12 mouse cellular contexts compared by ENCODE assay signal in genomic region chr6:122743353-122743752, GRCm38 (mm10). TPM values are rescaled to one million over a fixed set of nuclear protein-coding genes. Genes with fewer than 3 reads are reported as not detected.
DNase-seq lines count a peak whose midpoint lies in the region; ATAC-seq and TF ChIP-seq lines count a peak whose summit lies in the region.
"Had no signal": no experiment of that assay in that cellular context is flagged by ENCODE, and none has a peak within 500 bp of the region (broad histone marks: within the 10 kb centered on the region; RNA-seq: fewer than 3 reads in every experiment).

No protein-coding gene starts in this region.

- H3K27ac ChIP-seq in liver, postnatal 0 days (ENCODE audit: low read depth): no peak overlapping the region
- peak overlapping the region; percentile 56 for H3K27ac ChIP-seq in ES-Bruce4 (ENCODE audit: insufficient read depth, low read length)
- H3K27ac ChIP-seq in bone marrow, adult 2 months (ENCODE audit: control insufficient read depth, insufficient read depth, low read depth, low read length, poor library complexity): no peak overlapping the region
- H3K27ac ChIP-seq in midbrain, postnatal 0 days (ENCODE audit: low read depth, low read length): no peak overlapping the region
- H3K27ac ChIP-seq in kidney, embryonic 14.5 days (ENCODE audit: low read depth, low read length): no peak overlapping the region
- H3K27ac ChIP-seq: macrophage had no signal

- H3K4me1 ChIP-seq in liver, postnatal 0 days (ENCODE audit: insufficient read depth): peaks cover 9% of the 10 kb centered on the region; the same call in 1 of the 2 replicates
- H3K4me1 ChIP-seq in ES-Bruce4 (ENCODE audit: control insufficient read depth, insufficient read depth, low read length): no peaks in the 10 kb centered on the region
- H3K4me1 ChIP-seq in bone marrow, adult 2 months (ENCODE audit: control insufficient read depth, insufficient read depth, low read length): peaks cover 2% of the 10 kb centered on the region; the same call in 1 of the 2 replicates
- 0 out of 2 replicates have a peak, but pooled peaks cover 6% of the 10 kb centered on the region for H3K4me1 ChIP-seq in midbrain, postnatal 0 days (ENCODE audit: insufficient read depth, low read length)
- H3K4me1 ChIP-seq in kidney, embryonic 14.5 days (ENCODE audit: control insufficient read depth, insufficient read depth, low read length): 0 out of 2 replicates have a peak, but pooled peaks cover 8% of the 10 kb centered on the region

- TF ChIP-seq CTCF in liver, postnatal 0 days (IDR thresholded peaks at IDR 0.05; ENCODE audit: low read depth): peak; percentile 18; the same call in 1 of the 2 replicates
- peak; percentile 49 for TF ChIP-seq CTCF in ES-Bruce4 (IDR thresholded peaks at IDR 0.05; ENCODE audit: low read depth, low read length)
- peak; percentile 34; the same call in 1 of the 2 replicates for TF ChIP-seq CTCF in bone marrow, adult 2 months (IDR thresholded peaks at IDR 0.05; ENCODE audit: control insufficient read depth, insufficient read depth, low read length)
- TF ChIP-seq CTCF in midbrain, postnatal 0 days (IDR thresholded peaks at IDR 0.05): peak; percentile 52

- TF ChIP-seq EP300 in liver, postnatal 0 days (IDR thresholded peaks at IDR 0.05; ENCODE audit: low read depth): no peak
- peak; percentile 92 for TF ChIP-seq EP300 in ES-Bruce4 (IDR thresholded peaks at IDR 0.05; ENCODE audit: insufficient read depth, low read depth, low read length)

- 31% methylated on average over 11 of the region's 11 CpGs for WGBS in liver, postnatal 0 days (ENCODE audit: insufficient replicate concordance)
- 37% methylated on average over 11 of the region's 11 CpGs for WGBS in bone marrow, adult 2 months
- 28% methylated on average over 11 of the region's 11 CpGs for WGBS in midbrain, postnatal 0 days
- WGBS in kidney, embryonic 14.5 days: 15% methylated on average over 11 of the region's 11 CpGs

- no peak for DNase-seq in liver, postnatal 0 days
- DNase-seq in liver: no peak
- no peak for DNase-seq in midbrain, postnatal 0 days (ENCODE audit: low spot score)
- no peak for DNase-seq in gastrocnemius, adult 18-20 months (ENCODE audit: low spot score)
- DNase-seq in lung, postnatal 4 days: no peak
- DNase-seq: gastrocnemius, postnatal 10 days had no signal

- no peak overlapping the region for H3K4me2 ChIP-seq in liver, postnatal 0 days (ENCODE audit: low read depth, low read length)
- H3K4me2 ChIP-seq in midbrain, postnatal 0 days (ENCODE audit: low read depth, low read length, poor library complexity, severe bottlenecking): peak overlapping the region; percentile 26
- no peak overlapping the region for H3K4me2 ChIP-seq in kidney, embryonic 14.5 days (replicated peaks; ENCODE audit: low read depth, low read length)

- ATAC-seq in liver, postnatal 0 days: no peak
- 0 out of 2 replicates have a peak, but pooled peaks have one; percentile 48 for ATAC-seq in midbrain, postnatal 0 days (ENCODE audit: low FRiP score)
- no peak for ATAC-seq in kidney, embryonic 14.5 days (ENCODE audit: low FRiP score, low TSS enrichment)

- peak; percentile 37 for TF ChIP-seq POLR2A in ES-Bruce4 (IDR thresholded peaks at IDR 0.05; ENCODE audit: insufficient read depth, low read length)
- TF ChIP-seq POLR2A in bone marrow, adult 2 months (IDR thresholded peaks at IDR 0.05; ENCODE audit: borderline replicate concordance, control insufficient read depth, low read depth, low read length): no peak

- H3K36me3 ChIP-seq in liver, postnatal 0 days (replicated peaks; ENCODE audit: insufficient read depth, low read length): no peaks in the 10 kb centered on the region
- H3K36me3 ChIP-seq in ES-Bruce4 (ENCODE audit: control insufficient read depth, insufficient read depth, low read length, poor library complexity, severe bottlenecking): peaks cover 26% of the 10 kb centered on the region
- no peaks in the 10 kb centered on the region for H3K36me3 ChIP-seq in midbrain, postnatal 0 days (ENCODE audit: insufficient read depth, low read length)
- no peaks in the 10 kb centered on the region for H3K36me3 ChIP-seq in kidney, embryonic 14.5 days (ENCODE audit: control insufficient read depth, insufficient read depth, low read length)

- peaks cover 20% of the 10 kb centered on the region for H3K27me3 ChIP-seq in liver, postnatal 0 days (ENCODE audit: insufficient read depth, low read length)
- no peaks in the 10 kb centered on the region for H3K27me3 ChIP-seq in ES-Bruce4 (ENCODE audit: control insufficient read depth, insufficient read depth, low read length, poor library complexity, severe bottlenecking)
- H3K27me3 ChIP-seq in midbrain, postnatal 0 days (ENCODE audit: insufficient read depth, low read length): no peaks in the 10 kb centered on the region
- peaks cover 31% of the 10 kb centered on the region for H3K27me3 ChIP-seq in kidney, embryonic 14.5 days (ENCODE audit: control insufficient read depth, insufficient read depth, low read length)

- no peak overlapping the region for H3K4me3 ChIP-seq in liver, postnatal 0 days (ENCODE audit: low read depth, low read length)
- peak overlapping the region; percentile 38 for H3K4me3 ChIP-seq in ES-Bruce4 (ENCODE audit: low read depth, low read length)
- H3K4me3 ChIP-seq in bone marrow, adult 2 months (replicated peaks; ENCODE audit: control insufficient read depth, low read depth, low read length): no peak overlapping the region
- no peak overlapping the region for H3K4me3 ChIP-seq in midbrain, postnatal 0 days (ENCODE audit: low read depth, low read length)
- no peak overlapping the region for H3K4me3 ChIP-seq in kidney, embryonic 14.5 days (ENCODE audit: low read length)
- H3K4me3 ChIP-seq: erythroblast, embryonic 14.5 days had no signal

- H3K9ac ChIP-seq in liver, postnatal 0 days (replicated peaks): no peak overlapping the region
- H3K9ac ChIP-seq in ES-Bruce4 (ENCODE audit: low read depth, poor library complexity, severe bottlenecking): peak overlapping the region; percentile 10
- H3K9ac ChIP-seq in midbrain, postnatal 0 days (replicated peaks; ENCODE audit: low read length, poor library complexity, severe bottlenecking): no peak overlapping the region
- no peak overlapping the region for H3K9ac ChIP-seq in kidney, embryonic 14.5 days (ENCODE audit: low read depth, low read length)

- H3K9me3 ChIP-seq in liver, postnatal 0 days (ENCODE audit: low read length): no peaks in the 10 kb centered on the region
- H3K9me3 ChIP-seq in ES-Bruce4 (replicated peaks; ENCODE audit: control insufficient read depth, insufficient read depth, low read length, poor library complexity, severe bottlenecking): no peaks in the 10 kb centered on the region
- H3K9me3 ChIP-seq in midbrain, postnatal 0 days (ENCODE audit: low read length): no peaks in the 10 kb centered on the region
- no peaks in the 10 kb centered on the region for H3K9me3 ChIP-seq in kidney, embryonic 14.5 days (ENCODE audit: control insufficient read depth, low read length)

RNA-seq across cellular contexts. Expression of gene Nanog, which starts 36.1 kb away (rescaled TPM):
- polyA plus RNA-seq in liver, postnatal 0 days (2015; fragmentation: Nextera tagmentation; extraction: Ambion mirVana): not detected in 2 replicates
- 610 and 613 TPM in 2 replicates for polyA plus RNA-seq in ES-Bruce4 (2011; ENCODE audit: insufficient read depth, insufficient read length, low read depth, missing spikeins)
- 18.2 TPM in 1 of 2 replicates, not detected in the other for polyA plus RNA-seq in bone marrow, adult 2 months (2011; ENCODE audit: insufficient read depth, insufficient read length, low replicate concordance, missing spikeins)
- 0.09 and 0.16 TPM in 2 replicates for total RNA-seq in midbrain, postnatal 0 days (2014; rRNA removed)
- polyA plus RNA-seq in midbrain, postnatal 0 days (2015; fragmentation: Nextera tagmentation; extraction: Ambion mirVana): 0.07 and 0.10 TPM in 2 replicates
- total RNA-seq in gastrocnemius, adult 18-20 months (2021): not detected
- polyA plus RNA-seq in kidney, embryonic 14.5 days (2014; fragmentation: Nextera tagmentation; extraction: Ambion mirVana): 0.13 TPM in 1 of 2 replicates, not detected in the other
- total RNA-seq: gastrocnemius, postnatal 10 days; heart, postnatal 25 days had no signal
- polyA plus RNA-seq: erythroblast, embryonic 14.5 days; macrophage had no signal

RNA-seq across cellular contexts. Expression of gene Slc2a3, which starts 58.1 kb away (rescaled TPM):
- 7.3 and 8.5 TPM in 2 replicates for polyA plus RNA-seq in liver, postnatal 0 days (2015; fragmentation: Nextera tagmentation; extraction: Ambion mirVana)
- polyA plus RNA-seq in ES-Bruce4 (2011; ENCODE audit: insufficient read depth, insufficient read length, low read depth, missing spikeins): 1,494 and 1,686 TPM in 2 replicates
- 45.2 and 88.2 TPM in 2 replicates for polyA plus RNA-seq in bone marrow, adult 2 months (2011; ENCODE audit: insufficient read depth, insufficient read length, low replicate concordance, missing spikeins)
- total RNA-seq in midbrain, postnatal 0 days (2014; rRNA removed): 96.0 and 129 TPM in 2 replicates
- polyA plus RNA-seq in midbrain, postnatal 0 days (2015; fragmentation: Nextera tagmentation; extraction: Ambion mirVana): 48.4 and 50.1 TPM in 2 replicates
- 1 to 10 TPM; 5.0 to 7.1 TPM for total RNA-seq in gastrocnemius, adult 18-20 months (2021)
- polyA plus RNA-seq in kidney, embryonic 14.5 days (2014; fragmentation: Nextera tagmentation; extraction: Ambion mirVana): 2.9 and 5.8 TPM in 2 replicates

Comparison
In these comparisons a context has a peak if more than half of its experiments do, and no peak if none do; other contexts are left out.
1. RNA of gene Nanog, which starts 36.1 kb away (polyA plus RNA-seq): 610 to 613 TPM in ES-Bruce4; 18.2 TPM in bone marrow, adult 2 months, 0.07 to 0.10 TPM in midbrain, postnatal 0 days, not detected in liver, postnatal 0 days and 0.13 TPM in kidney, embryonic 14.5 days; every median in the first group is over 10 times any median in the second.
2. RNA of gene Slc2a3, which starts 58.1 kb away (polyA plus RNA-seq): 1,494 to 1,686 TPM in ES-Bruce4; 45.2 to 88.2 TPM in bone marrow, adult 2 months, 48.4 to 50.1 TPM in midbrain, postnatal 0 days, 7.3 to 8.5 TPM in liver, postnatal 0 days and 2.9 to 5.8 TPM in kidney, embryonic 14.5 days; every median in the first group is over 10 times any median in the second.
3. Peak in every context shown above with its lines, with median percentiles within 50 percentile points of each other: CTCF ChIP-seq.